Mouse (Mus musculus) midbrain, embryonic 10.5 days (tissue): ENCODE results near the gene Fbxl19. TPM values are rescaled to one million over a fixed set of nuclear protein-coding genes. Genes with fewer than 3 reads are reported as not detected.

ENCODE experiments used
- DNase-seq: peaks from one replicate; pipeline ENCODE4 v3.0.0-alpha.2; 2017; ENCODE audit warnings: low spot score
- H3K27ac ChIP-seq: fragments of 300-500 bp; sonication (generic); replicated peaks from 2 replicates; pipeline ENCODE4 v1.5.1; 2016; ENCODE audit warnings: mild to moderate bottlenecking
- H3K27me3 ChIP-seq: fragments of 300-500 bp; sonication (generic); 2 replicates; pipeline ENCODE4 v1.6.1; 2016; ENCODE audit warnings: low read depth, mild to moderate bottlenecking; ENCODE audit not compliant: poor library complexity, severe bottlenecking
- H3K36me3 ChIP-seq: fragments of 300-500 bp; sonication (generic); 2 replicates; pipeline ENCODE4 v1.6.1; 2016; ENCODE audit warnings: mild to moderate bottlenecking, moderate library complexity
- H3K4me1 ChIP-seq: fragments of 300-500 bp; sonication (generic); 2 replicates; pipeline ENCODE4 v1.6.1; 2016
- H3K4me3 ChIP-seq: fragments of 300-500 bp; sonication (generic); 2 replicates; pipeline ENCODE4 v1.5.1; 2016; ENCODE audit warnings: mild to moderate bottlenecking, moderate library complexity
- H3K9me3 ChIP-seq: fragments of 300-500 bp; sonication (generic); replicated peaks from 2 replicates; pipeline ENCODE4 v1.6.1; 2016; ENCODE audit warnings: mild to moderate bottlenecking
- WGBS: fragments of 180-500 bp; shearing (Covaris S2); methylation state at CpG from one replicate; pipeline ENCODE4 v1.1.7; 2016; 5-methylcytosine and 5-hydroxymethylcytosine counted together
- polyA plus RNA-seq: library from polyadenylated mRNA; unstranded; fragments of >200 nt; fragmentation: Nextera tagmentation; extraction: Ambion mirVana; gene quantifications from 2 replicates; pipeline ENCODE4 v1.2.1, GENCODE M21; 2016

Fbxl19 gene
- polyA plus RNA-seq = 7.9 and 8.3 TPM in 2 replicates

GRCm38 (mm10) chr7:127744366-127745045 is at the start of gene Fbxl19:
Gene Fbxl19 (plus strand): TSS chr7:127744543.
- H3K27ac ChIP-seq = peak within 1 kb of the TSS; percentile 98
- H3K9me3 ChIP-seq = no peaks in the 10 kb centered on the region
- no peaks in the 10 kb centered on the region for H3K27me3 ChIP-seq
- peaks cover 30% of the 10 kb centered on the region for H3K4me1 ChIP-seq
- peak within 1 kb of the TSS; percentile 95 for H3K4me3 ChIP-seq
- peaks cover 19% of the 10 kb centered on the region for H3K36me3 ChIP-seq
- DNase-seq = peak; percentile 75
- 2% methylated on average over 26 of the region's 26 CpGs for WGBS

GRCm38 (mm10) chr7:127698986-127699385 is 45.4 kb upstream of the Fbxl19 start:
- peaks cover 40% of the 10 kb centered on the region for H3K36me3 ChIP-seq
- 87% methylated on average over 6 of the region's 6 CpGs for WGBS

GRCm38 (mm10) chr7:127700712-127701331 is 43.5 kb upstream of the Fbxl19 start:
- DNase-seq = no peak
- H3K27me3 ChIP-seq = no peaks in the 10 kb centered on the region
- peaks cover 49% of the 10 kb centered on the region for H3K36me3 ChIP-seq
- H3K4me3 ChIP-seq = no peak overlapping the region
- H3K9me3 ChIP-seq = no peaks in the 10 kb centered on the region
- peaks cover 13% of the 10 kb centered on the region for H3K4me1 ChIP-seq
- no peak overlapping the region for H3K27ac ChIP-seq
- 83% methylated on average over 3 of the region's 3 CpGs for WGBS

More at GRCm38 (mm10) chr7:127698986-127699385, 45.4 kb upstream of the Fbxl19 start:
- Histone ChIP-seq H3K4me1 (no peaks in the 10 kb centered on the region), H3K27me3 (no peaks in the 10 kb centered on the region), H3K27ac (no peak overlapping the region), H3K9me3 (no peaks in the 10 kb centered on the region), H3K4me3 (no peak overlapping the region)
- DNase-seq = no peak

DNA sequence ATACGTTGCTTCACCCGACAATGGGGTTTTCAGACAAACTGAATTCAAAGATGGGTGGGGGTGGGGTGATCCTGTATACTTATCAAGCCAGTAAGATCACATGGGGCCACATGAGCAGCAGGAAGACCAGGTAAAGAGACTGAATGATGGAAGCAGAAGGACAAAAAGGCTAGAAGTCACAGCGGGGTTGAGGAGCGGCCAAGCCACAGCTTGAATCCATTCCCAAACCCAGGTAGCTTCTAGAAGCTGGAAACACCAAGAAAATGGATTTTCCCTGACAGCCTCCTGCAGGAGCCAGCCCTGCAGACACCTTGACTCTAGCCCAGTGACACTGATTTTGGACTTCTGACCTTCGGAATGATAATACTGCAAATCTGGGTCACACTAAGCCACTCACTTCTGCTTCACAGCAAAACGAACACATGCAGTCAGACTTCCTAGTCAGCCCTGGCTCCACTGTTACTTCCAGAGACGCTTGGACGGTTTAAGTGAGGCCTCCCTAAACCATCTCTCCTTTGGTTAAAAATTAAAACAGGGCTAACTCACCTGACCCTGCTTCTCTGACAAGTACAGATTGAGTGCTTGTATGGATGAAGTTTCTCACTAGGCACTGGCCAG is 40.7 kb upstream of the Fbxl19 start:
- Histone ChIP-seq H3K4me3 (no peak overlapping the region), H3K36me3 (peaks cover 61% of the 10 kb centered on the region), H3K9me3 (no peaks in the 10 kb centered on the region), H3K27me3 (no peaks in the 10 kb centered on the region), H3K27ac (no peak overlapping the region), H3K4me1 (peaks cover 37% of the 10 kb centered on the region)
- no peak for DNase-seq
- WGBS = 94% methylated on average over 8 of the region's 8 CpGs

DNA sequence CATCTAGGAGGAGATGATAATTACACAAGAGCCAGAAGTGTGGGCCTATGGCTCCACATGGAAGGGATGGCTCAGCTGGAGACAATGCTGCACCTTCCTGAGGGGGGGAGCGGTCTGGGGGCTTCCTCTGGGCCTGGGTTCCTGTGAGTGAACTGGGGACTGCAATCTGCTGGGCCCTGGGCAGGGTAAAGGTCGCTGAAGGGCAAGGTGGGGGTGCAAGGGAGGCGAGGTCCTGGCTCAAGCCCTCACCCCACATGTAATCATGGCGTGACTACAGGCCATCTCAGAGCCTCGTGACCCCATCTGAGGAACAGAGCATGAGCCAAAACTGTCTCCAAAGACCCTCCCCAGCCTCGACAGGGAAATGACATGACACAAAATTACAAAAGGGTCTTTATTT is 39.7 kb upstream of the Fbxl19 start:
- H3K4me1 ChIP-seq = peaks cover 45% of the 10 kb centered on the region
- H3K27ac ChIP-seq = no peak overlapping the region; the same call in 1 of the 2 replicates
- no peaks in the 10 kb centered on the region for H3K27me3 ChIP-seq
- no peak overlapping the region for H3K4me3 ChIP-seq
- DNase-seq = no peak
- peaks cover 56% of the 10 kb centered on the region for H3K36me3 ChIP-seq
- 83% methylated on average over 6 of the region's 6 CpGs for WGBS
- H3K9me3 ChIP-seq = no peaks in the 10 kb centered on the region

DNA sequence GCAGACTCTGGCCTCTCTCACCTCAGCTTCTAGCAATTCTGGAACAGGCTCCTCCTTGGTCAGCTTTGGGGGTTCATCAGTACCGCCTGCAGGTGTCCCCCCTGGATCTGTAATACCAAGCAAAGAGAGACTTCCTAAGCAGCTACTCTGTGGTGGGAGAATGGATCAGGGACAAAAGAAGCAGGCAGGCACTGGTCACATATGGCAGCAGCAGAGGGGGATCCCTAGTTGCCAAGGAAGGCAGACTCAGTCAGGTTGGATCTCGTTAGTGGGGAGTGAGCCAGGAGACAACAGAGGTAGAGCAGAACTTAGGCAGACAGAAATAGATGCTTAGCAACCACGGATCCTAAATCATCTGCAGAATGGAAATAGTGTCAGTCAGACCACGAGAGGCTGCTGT is 38.6 kb upstream of the Fbxl19 start:
- Histone ChIP-seq H3K9me3 (no peaks in the 10 kb centered on the region), H3K4me3 (no peak overlapping the region)

DNA sequence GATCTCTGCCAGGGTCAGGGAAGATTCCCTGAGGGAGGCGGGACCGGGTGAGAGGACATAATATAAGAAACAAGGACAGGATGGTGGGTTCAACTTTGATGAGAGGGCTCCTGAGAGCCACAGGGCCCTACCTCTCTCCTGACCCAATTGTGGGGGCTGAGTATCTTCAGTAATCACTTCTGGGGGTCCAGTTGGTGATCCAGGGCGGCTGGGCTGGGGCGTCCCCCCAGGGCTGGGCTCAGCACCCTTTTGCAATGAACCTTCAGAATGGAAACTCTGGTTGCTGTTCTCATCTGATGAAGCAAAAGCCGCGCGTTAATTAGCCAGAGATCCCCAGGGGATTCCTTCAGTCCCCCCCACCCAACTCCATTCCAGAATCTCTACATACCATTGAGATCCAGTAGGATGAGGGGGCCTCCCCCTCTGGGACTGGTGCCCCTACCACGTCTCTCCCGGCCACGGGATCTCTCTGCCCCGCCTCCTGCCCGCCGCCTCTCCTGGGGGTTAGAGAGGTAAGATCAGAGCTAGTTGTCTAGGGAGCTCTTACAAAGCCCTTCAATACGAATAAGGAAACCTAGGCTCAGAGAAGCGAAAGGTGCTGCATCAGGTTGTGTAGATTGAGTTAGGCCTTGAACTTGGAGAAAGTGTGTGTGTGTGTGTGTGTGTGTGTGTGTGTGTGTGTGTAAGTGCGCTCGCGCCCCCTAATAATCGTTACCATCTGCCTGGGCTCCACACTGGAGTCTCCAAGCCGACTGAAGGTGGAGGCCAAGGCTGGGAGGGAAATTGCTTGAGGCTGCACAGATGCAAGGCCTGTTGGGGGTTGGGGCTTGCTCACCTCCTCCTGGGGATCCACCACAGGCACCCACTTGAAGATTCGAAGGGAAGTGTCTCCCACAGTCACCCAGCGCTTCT is 37.0 kb upstream of the Fbxl19 start:
- H3K36me3 ChIP-seq = peaks cover 47% of the 10 kb centered on the region
- peaks cover 57% of the 10 kb centered on the region for H3K4me1 ChIP-seq
- H3K4me3 ChIP-seq = peak overlapping the region; percentile 81
- no peaks in the 10 kb centered on the region for H3K27me3 ChIP-seq
- DNase-seq = no peak
- peak overlapping the region; percentile 96 for H3K27ac ChIP-seq
- no peaks in the 10 kb centered on the region for H3K9me3 ChIP-seq
- WGBS = 24% methylated on average over 22 of the region's 22 CpGs

More for the DNA sequence above, 38.6 kb upstream of the Fbxl19 start:
- WGBS = 85% methylated on average over 4 of the region's 4 CpGs
- Histone ChIP-seq H3K36me3 (peaks cover 47% of the 10 kb centered on the region), H3K27ac (no peak overlapping the region), H3K4me1 (peaks cover 45% of the 10 kb centered on the region), H3K27me3 (no peaks in the 10 kb centered on the region)
- no peak for DNase-seq

DNA sequence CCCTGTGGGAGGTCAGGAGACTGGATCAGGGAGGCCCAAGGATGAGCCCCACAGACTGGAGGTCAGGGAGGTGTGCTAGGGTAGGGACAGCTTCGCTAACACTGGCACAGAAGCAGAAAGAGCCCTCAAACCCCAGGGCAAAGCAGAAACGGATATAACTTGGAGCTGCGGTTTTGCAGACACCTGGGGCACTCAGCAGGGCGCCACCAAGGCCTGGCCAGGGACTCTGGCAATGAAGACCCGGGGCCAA is 36.5 kb upstream of the Fbxl19 start:
- Histone ChIP-seq H3K27ac (peak overlapping the region; percentile 96), H3K4me1 (peaks cover 63% of the 10 kb centered on the region)
- DNase-seq = no peak

DNA sequence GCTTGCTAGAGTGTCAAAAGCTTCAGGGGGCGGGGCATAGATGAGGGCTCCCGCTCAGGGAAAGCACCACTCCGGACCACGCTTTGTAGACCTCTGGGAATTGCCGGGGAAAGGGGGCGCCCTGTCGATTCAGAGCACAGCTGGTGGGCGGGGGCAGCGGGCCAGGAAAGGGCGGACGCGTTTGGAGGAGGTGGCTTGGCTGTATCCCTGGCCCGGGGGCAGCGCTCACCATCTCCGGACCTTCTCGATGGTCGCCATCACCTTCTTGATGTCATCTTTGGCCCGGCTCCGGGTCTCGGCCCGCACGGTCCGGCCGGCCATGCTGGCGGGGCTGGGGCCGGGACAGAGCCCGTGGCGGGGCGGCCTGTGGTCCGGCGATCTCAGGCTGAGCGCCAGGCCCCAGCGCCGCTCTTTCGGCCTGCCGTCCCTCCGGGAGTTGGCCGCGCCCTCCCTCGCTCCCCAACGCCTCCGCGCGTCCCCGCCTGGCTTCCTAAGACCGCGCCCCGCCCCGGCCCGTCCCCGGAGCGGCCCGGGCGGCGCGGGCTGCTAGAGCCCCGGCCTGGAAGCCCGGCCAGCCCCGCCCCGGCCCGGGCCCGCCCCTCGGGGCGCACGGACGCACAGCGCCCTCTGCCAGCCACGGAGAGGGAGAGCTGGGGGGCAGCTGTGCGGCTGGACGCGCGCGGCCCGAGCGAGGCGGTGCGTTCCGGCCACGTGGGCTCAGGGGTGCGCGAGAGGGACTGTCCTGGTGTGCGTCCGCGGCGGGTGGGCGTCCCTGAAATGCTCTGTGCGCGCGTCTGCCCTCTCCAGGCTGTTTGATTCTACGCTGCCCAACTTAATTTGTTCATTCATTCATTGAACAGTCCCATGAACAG is 35.9 kb upstream of the Fbxl19 start, which contains the start of gene Bcl7c:
Gene Bcl7c, minus strand, starts transcription at position 727 of the 872 bp plus-strand sequence.
- Histone ChIP-seq H3K27ac (peak within 1 kb of the TSS; percentile 96), H3K9me3 (no peaks in the 10 kb centered on the region), H3K4me3 (peak within 1 kb of the TSS; percentile 81), H3K36me3 (peaks cover 35% of the 10 kb centered on the region), H3K4me1 (peaks cover 69% of the 10 kb centered on the region), H3K27me3 (no peaks in the 10 kb centered on the region)
- DNase-seq = peak; percentile 93
- WGBS = under 1% methylated on average over 83 of the region's 90 CpGs

More for the DNA sequence above, 36.5 kb upstream of the Fbxl19 start:
- Histone ChIP-seq H3K4me3 (peak overlapping the region; percentile 81), H3K9me3 (no peaks in the 10 kb centered on the region), H3K27me3 (no peaks in the 10 kb centered on the region), H3K36me3 (peaks cover 41% of the 10 kb centered on the region)
- 2% methylated on average over 5 of the region's 5 CpGs for WGBS

DNA sequence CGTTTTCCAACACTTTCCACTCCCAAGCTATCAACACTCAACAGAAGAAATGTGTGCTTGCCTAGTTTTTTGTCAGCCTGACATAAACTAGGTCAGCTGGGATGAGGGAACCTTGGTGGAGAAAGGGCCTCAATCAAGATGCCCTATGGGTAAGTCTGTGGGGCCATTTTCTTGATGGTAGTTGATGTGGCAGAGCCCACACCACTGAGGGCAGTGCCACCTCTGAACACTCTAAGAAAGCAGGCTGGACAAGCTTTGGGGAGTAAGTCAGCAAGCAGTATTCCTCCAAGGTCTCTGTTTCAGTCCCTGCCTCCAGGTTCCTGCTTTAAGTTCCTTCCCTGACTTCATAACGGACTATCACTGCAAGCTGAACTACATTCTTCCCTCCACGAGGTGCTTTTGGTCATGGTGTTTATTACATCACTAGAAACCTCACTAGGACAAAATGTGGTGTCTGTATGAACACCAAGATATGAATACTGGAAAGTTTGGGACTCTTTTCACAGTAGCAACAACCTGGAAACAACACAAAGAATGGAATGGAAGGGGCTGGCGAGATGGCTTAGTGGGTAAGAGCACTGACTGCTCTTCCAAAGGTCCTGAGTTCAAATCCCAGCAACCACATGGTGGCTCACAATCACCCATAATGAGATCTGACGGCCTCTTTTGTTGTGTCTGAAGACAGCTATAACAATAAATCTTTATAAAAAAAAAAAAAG is 34.9 kb upstream of the Fbxl19 start:
- no peak for DNase-seq
- Histone ChIP-seq H3K4me1 (peaks cover 73% of the 10 kb centered on the region), H3K36me3 (peaks cover 26% of the 10 kb centered on the region), H3K27me3 (no peaks in the 10 kb centered on the region), H3K4me3 (peak overlapping the region; percentile 81), H3K27ac (peak overlapping the region; percentile 96), H3K9me3 (no peaks in the 10 kb centered on the region)
- WGBS = 80% methylated on average over 5 of the region's 5 CpGs

DNA sequence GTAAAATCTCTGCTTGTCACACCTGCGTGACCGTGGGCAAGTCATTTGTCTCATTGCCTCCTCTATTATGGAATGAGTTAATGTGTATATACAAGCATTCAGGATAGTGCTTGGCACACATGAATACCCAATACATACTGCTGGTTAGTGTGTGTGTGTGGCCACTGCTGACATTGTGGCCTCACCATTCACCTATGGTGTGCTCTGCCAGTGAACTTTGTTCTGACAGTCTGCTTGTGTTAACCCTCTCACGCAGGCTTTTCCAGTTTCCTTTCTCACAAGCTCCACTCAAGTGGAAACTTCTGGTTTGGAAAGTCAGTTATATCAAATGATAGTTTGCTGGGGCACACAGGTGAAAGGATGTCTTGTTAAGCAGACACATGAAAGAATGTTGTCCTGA is 33.3 kb upstream of the Fbxl19 start:
- 89% methylated on average over 3 of the region's 3 CpGs for WGBS
- Histone ChIP-seq H3K27ac (no peak overlapping the region), H3K4me1 (peaks cover 61% of the 10 kb centered on the region), H3K9me3 (no peaks in the 10 kb centered on the region), H3K27me3 (peaks cover 4% of the 10 kb centered on the region; the same call in 1 of the 2 replicates), H3K4me3 (no peak overlapping the region), H3K36me3 (peaks cover 11% of the 10 kb centered on the region)
- DNase-seq = no peak
